Mouse (Mus musculus) adrenal gland, postnatal 10 days (tissue): Measurements from ENCODE around the gene Cd52. TPM values are rescaled to one million over a fixed set of nuclear protein-coding genes. Genes with fewer than 3 reads are reported as not detected.

Experiments
- DNase-seq: peaks from one replicate; pipeline ENCODE4 v3.0.0; 2021; ENCODE audit warnings: mixed read lengths
- total RNA-seq, 2 experiments: library from RNA; stranded (reverse); gene quantifications; 2 replicates each; pipeline ENCODE4 v1.2.3; 2021

Cd52 gene
- total RNA-seq, 2 experiments from 2014 or later = 30.6 to 33.6 TPM

GRCm38 (mm10) chr4:134119042-134119441, 24.2 kb upstream of the Cd52 start:
- no peak for DNase-seq

DNA sequence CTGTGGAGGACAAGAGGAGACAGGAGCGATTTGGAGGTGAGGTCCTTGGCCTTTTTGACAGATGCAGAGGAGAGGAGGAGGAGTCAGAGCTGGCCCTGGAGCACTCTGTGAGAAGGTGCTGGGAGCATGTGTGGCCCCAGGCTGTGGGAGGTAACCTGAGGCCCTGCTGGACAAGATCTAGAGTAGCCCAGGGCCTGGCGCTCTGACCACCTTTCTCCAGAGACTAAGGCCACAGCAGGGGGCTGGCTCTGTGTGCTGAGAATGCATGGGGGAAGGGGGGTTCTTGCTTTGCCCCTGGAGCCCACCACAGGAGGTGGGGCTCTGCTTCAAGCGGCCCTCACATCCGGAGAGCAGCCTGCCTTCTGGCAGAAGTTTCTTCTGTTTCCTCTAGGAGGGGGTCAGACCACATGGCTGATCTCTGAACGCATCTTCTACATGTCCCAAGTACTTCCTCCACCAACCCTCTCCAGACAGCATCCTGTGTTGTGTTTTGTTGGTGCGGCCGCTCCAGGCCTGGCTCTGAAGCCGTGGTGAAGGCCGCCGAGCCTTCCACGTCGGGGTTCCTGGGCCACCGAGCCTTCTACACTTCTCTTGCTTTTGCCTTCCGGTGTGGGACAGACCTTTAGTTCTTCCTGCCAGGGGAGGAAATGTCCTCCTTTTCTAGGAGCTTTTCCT, 23.4 kb upstream of the Cd52 start:
- DNase-seq = no peak

DNA sequence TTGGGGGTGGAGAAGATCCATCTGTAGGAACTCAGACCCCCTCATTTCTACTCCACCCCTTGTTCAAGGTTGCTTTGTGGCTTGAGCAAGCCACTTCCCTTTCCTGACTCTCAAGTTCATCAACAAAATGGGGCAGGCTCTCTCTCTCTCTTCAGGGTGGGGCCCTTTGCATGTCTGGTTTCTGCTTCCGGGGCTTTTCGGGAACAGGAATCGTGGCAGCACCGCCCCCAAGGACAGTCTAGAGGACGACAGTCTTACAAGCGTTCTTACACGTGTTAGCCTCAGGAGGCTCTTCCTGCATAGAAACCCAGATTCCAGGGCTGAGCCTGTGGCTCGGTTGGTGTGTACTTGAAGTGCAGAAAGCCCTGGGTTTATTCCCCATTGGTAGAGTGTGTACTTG, 22.1 kb upstream of the Cd52 start:
- no peak for DNase-seq

DNA sequence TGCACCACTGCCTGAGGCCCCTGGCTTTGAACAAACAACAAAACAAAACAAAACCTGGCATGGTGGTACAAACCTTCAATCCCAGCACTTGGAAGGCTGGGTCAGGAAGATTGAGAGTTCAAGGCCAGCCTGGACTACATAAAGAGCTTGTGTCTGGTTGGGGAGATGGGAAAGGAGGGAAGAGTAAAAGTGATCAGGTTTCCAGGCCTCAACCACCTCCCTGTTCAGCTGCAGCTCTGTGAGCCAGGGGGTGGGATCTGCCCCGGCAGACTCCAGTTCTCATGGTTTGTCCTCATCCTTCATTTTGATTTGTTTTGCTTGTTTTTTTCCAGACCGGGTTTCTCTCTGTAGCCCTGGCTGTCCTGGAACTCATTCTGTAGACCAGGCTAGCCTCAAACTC, 21.6 kb upstream of the Cd52 start:
- DNase-seq = no peak

DNA sequence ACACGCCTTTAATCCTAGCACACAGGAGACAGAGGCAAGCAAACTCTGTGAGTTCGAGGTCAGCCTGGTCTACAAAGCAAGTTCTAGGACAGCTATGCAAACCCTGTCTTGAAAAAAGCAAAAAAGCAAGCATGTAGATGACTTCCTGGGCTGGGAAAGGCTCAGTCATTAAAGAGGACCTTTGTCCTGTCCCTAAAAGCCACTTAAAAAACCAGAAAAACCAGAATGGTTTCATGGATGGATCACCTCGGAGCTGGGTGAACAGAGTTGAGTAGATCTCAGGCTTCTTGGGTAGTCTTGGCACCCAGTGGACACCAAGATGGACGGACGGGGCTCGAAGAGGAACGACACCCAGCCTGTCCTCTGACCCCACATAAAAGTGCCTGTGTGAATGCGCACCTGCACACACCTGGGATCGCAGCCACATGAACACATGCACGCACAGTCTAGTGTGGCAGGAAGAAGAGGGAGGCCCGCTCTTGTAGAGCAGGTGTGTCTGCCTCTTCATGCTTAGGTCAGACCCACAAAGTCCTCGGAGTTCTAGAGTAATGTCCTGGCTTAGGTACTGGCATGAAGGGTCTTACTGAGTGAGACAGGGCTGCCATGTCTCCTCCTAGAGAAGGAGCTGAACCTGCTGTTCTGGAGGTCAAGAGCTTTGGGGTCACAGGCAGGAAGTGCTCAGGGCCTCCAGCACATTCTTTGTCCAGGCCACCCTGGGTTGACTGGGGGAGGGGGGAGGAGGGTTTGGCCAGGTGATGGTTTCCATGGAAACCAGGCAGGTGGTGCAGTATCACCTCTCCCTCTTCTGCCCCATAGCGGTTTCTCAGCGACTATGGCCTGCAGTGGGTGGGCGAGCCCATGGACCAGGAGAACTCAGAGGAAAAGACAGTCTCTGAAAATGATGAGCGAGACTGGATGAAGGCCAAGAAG, 20.6 kb upstream of the Cd52 start:
- DNase-seq = no peak

DNA sequence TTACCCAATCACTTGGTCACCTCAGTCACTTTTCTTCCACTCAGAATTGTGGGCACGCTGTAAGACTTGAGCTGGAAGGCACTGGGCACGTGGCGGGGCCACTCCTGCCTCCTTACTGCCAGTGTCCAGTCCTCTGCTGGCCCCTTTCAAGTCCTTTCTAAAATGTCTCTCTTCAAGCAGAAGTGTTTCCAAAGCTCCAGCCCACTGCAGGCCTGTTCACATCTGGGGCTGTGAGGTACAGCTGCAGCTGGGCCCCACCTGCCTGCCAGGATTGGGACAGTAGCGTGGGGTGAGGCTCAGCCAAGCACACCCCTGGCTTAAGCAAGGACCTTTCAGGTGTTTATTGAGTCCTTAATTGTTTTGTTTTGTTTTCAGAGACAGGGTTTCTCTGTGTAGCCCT, 19.2 kb upstream of the Cd52 start:
- DNase-seq = no peak

DNA sequence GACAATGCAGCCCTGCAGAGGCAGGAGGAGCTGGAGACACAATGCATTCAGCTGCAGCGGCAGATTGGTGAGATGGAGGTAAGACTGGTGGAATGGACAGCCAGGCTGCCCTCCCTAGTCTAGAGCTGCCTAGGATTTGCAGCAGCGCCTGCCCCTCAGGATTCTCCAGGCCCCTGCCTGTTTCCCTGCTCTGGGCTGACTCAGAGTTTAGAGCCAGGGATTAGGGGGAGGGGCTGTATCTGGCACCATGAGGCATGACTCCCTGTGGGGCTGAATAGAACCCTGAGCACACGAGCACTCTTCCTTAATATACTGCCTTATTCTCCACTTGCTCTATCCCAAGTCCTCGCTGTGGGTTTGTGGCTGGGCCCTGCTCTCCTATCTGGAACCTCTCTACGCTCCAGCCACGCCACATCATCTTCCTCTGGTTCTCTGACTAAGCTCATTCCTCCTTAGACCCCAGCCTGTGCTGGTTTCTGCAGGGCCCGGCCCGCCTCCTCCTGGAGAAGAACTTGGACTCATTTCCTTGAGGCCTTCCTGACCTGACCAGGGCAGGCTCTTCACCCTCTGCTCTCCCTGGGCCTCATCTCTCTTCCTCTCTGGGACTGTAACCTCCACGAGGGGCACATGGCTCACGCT, 18.6 kb upstream of the Cd52 start:
- DNase-seq = no peak

GRCm38 (mm10) chr4:134112403-134112802, 17.5 kb upstream of the Cd52 start:
- no peak for DNase-seq

GRCm38 (mm10) chr4:134110653-134111052, 15.8 kb upstream of the Cd52 start:
- DNase-seq = no peak

- DNase-seq = no peak
Measured at GRCm38 (mm10) chr4:134108196-134108595, 13.3 kb upstream of the Cd52 start.

DNA sequence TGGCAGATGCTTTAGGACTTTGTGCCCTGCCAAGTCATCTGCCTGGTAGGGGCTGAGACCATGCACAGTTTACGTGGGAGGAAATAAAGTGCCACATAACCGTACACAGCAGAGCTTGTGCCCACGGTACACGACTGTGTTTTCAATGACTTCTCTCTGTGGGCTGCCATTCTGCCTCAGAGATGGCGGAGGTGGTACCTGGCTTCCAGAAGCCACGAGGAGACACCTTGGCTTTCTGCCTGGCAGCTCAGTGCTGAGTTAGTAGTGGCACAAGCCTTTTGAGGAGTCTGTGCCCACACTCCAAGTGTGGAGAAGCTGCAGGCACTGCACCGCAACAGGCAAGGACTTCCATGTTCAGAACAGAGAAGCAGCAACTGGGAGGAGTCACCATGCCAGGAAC, 12.8 kb upstream of the Cd52 start:
- DNase-seq = no peak

DNA sequence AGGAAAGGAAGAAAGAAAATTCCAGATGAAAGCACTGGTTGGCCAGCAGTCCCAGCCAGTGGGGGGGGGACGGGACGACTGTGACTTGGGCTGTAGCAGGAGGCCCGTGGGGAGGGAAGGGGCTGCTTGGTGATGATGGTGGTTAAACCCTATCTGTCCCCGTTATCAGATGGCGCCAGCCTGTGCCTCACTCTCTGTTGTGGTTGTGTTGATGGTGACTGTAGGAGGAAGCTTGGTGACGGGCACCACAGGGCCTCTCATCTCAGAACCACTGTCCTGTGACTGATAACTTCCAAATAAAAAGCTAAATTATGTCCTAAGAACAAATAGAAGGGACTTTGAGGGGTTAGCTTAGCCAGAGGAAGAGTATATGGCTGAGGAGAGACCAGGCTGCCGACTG, 11.2 kb upstream of the Cd52 start:
- DNase-seq = no peak

- DNase-seq = no peak
Measured at GRCm38 (mm10) chr4:134102742-134103119, 7.8 kb upstream of the Cd52 start.

DNA sequence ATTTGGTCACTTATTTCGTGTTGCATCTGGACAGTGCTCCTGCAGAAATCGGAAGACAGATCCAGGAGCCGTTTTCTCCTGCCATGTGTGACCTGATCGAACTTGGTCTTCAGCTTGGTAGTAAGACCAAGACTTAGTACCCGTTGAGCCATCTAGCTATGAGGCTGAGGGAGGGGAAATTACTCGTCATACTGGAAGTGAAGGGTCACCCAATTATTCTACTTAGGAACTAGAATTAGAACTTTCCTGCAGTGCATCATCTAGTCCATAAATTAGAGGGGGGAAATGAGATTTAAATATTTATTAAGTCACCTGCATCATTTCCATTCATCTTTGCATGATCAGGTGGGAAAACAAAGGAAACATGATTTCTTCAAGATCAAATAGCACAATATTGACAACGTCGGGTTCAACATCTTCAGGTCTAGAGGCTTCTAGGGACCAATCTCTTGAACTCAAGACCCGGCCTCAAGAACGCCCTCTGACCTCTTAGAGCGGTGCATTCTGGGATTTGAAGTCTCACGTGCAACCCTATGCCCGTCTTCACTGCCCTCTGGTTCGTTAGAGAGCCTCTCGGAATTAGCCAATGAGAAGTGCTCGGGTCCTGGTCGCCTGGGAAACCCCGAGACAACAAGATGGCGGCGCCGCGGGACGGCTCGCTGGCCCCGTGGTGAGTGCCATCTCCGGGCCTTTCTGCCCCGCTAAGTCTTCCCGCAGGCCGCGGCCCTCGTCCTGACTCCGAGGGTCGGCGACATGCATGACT, 7.3 kb upstream of the Cd52 start, which contains the start of gene Ubxn11:
Ubxn11 (plus strand) TSS at position 592 of the 763 bp plus-strand sequence.
- peak; percentile 91 for DNase-seq

GRCm38 (mm10) chr4:134100245-134100644, 5.4 kb upstream of the Cd52 start:
- DNase-seq = no peak

GRCm38 (mm10) chr4:134098628-134099027, 3.7 kb upstream of the Cd52 start:
- DNase-seq = peak; percentile 36

GRCm38 (mm10) chr4:134097015-134097608, 2.2 kb upstream of the Cd52 start:
- no peak for DNase-seq

GRCm38 (mm10) chr4:134096120-134096519, 1.2 kb upstream of the Cd52 start:
- no peak for DNase-seq

GRCm38 (mm10) chr4:134094004-134094564, 798 bp downstream of the Cd52 start:
- DNase-seq = no peak

- DNase-seq = peak; percentile 82
Measured at GRCm38 (mm10) chr4:134092382-134093288, 2.2 kb downstream of the Cd52 start.

- DNase-seq = no peak
Measured at GRCm38 (mm10) chr4:134091225-134091529, 3.7 kb downstream of the Cd52 start.
